Mouse (Mus musculus): ENCODE results near the gene Prkcz. TPM values are rescaled to one million over a fixed set of nuclear protein-coding genes. Genes with fewer than 3 reads are reported as not detected.

The Prkcz gene
- polyA plus RNA-seq, 1 experiment from 2014 or later, result 8.3 TPM

- WGBS, result 39% methylated on average over 24 of the region's 24 CpGs
- Histone ChIP-seq H3K9ac (no peak overlapping the region), H3K27me3 (replicated peaks) (no peaks in the 10 kb centered on the region), H3K4me1 (replicated peaks) (peaks cover 20% of the 10 kb centered on the region), H3K36me3 (no peaks in the 10 kb centered on the region), H3K4me3 (no peak overlapping the region), H3K9me3 (replicated peaks) (no peaks in the 10 kb centered on the region), H3K27ac (ENCODE audit: poor library complexity, severe bottlenecking) (no peak overlapping the region), H3K4me2 (no peak overlapping the region)
- no peak for ATAC-seq (ENCODE audit: insufficient number of reproducible peaks, low FRiP score)
Observed at GRCm38 (mm10) chr4:155306356-155307242, 54.6 kb downstream of the Prkcz start.

- Histone ChIP-seq H3K27ac (ENCODE audit: poor library complexity, severe bottlenecking) (no peak overlapping the region), H3K4me1 (replicated peaks) (peaks cover 20% of the 10 kb centered on the region), H3K27me3 (replicated peaks) (no peaks in the 10 kb centered on the region), H3K9me3 (replicated peaks) (no peaks in the 10 kb centered on the region), H3K9ac (no peak overlapping the region), H3K36me3 (no peaks in the 10 kb centered on the region), H3K4me2 (no peak overlapping the region), H3K4me3 (no peak overlapping the region)
- no peak for ATAC-seq (ENCODE audit: insufficient number of reproducible peaks, low FRiP score)
- WGBS, result 58% methylated on average over 8 of the region's 8 CpGs
Observed at GRCm38 (mm10) chr4:155305531-155306031, 55.6 kb downstream of the Prkcz start.

- WGBS, result 82% methylated on average over 7 of the region's 7 CpGs
- Histone ChIP-seq H3K27me3 (replicated peaks) (no peaks in the 10 kb centered on the region), H3K9ac (no peak overlapping the region), H3K36me3 (no peaks in the 10 kb centered on the region), H3K4me3 (no peak overlapping the region), H3K4me1 (replicated peaks) (peaks cover 20% of the 10 kb centered on the region), H3K27ac (ENCODE audit: poor library complexity, severe bottlenecking) (no peak overlapping the region), H3K4me2 (no peak overlapping the region), H3K9me3 (replicated peaks) (no peaks in the 10 kb centered on the region)
- no peak for ATAC-seq (ENCODE audit: insufficient number of reproducible peaks, low FRiP score)
Observed at GRCm38 (mm10) chr4:155304508-155305096, 56.6 kb downstream of the Prkcz start.

- ATAC-seq (ENCODE audit: insufficient number of reproducible peaks, low FRiP score), result no peak
Observed at GRCm38 (mm10) chr4:155301965-155302364, 59.2 kb downstream of the Prkcz start.

GRCm38 (mm10) chr4:155301098-155301447 lies 60.1 kb downstream of the Prkcz start:
- Histone ChIP-seq H3K4me1 (replicated peaks) (0 out of 2 replicates have a peak, but pooled peaks cover 6% of the 10 kb centered on the region), H3K4me2 (no peak overlapping the region), H3K9ac (no peak overlapping the region), H3K9me3 (replicated peaks) (no peaks in the 10 kb centered on the region), H3K4me3 (no peak overlapping the region), H3K27ac (ENCODE audit: poor library complexity, severe bottlenecking) (no peak overlapping the region), H3K27me3 (replicated peaks) (no peaks in the 10 kb centered on the region), H3K36me3 (no peaks in the 10 kb centered on the region)
- ATAC-seq (ENCODE audit: insufficient number of reproducible peaks, low FRiP score), result no peak
- WGBS, result 79% methylated on average over 7 of the region's 7 CpGs

More at GRCm38 (mm10) chr4:155301965-155302364, 59.2 kb downstream of the Prkcz start:
- no peak overlapping the region for H3K9ac ChIP-seq
- H3K4me2 ChIP-seq, result no peak overlapping the region
- no peak overlapping the region for H3K27ac ChIP-seq (ENCODE audit: poor library complexity, severe bottlenecking)
- H3K4me1 ChIP-seq (replicated peaks), result peaks cover 9% of the 10 kb centered on the region
- H3K27me3 ChIP-seq (replicated peaks), result no peaks in the 10 kb centered on the region
- no peaks in the 10 kb centered on the region for H3K9me3 ChIP-seq (replicated peaks)
- WGBS, result 30% methylated on average over 4 of the region's 4 CpGs
- H3K36me3 ChIP-seq, result no peaks in the 10 kb centered on the region
- H3K4me3 ChIP-seq, result no peak overlapping the region

GRCm38 (mm10) chr4:155300421-155301097 lies 60.6 kb downstream of the Prkcz start:
- 75% methylated on average over 21 of the region's 21 CpGs for WGBS
- no peak for ATAC-seq (ENCODE audit: insufficient number of reproducible peaks, low FRiP score)
- no peak overlapping the region for H3K9ac ChIP-seq

GRCm38 (mm10) chr4:155298826-155299225 lies 62.3 kb downstream of the Prkcz start:
- Histone ChIP-seq H3K27ac (ENCODE audit: poor library complexity, severe bottlenecking) (no peak overlapping the region), H3K27me3 (replicated peaks) (no peaks in the 10 kb centered on the region), H3K4me1 (replicated peaks) (0 out of 2 replicates have a peak, but pooled peaks cover 6% of the 10 kb centered on the region), H3K4me3 (no peak overlapping the region), H3K9me3 (replicated peaks) (no peaks in the 10 kb centered on the region), H3K4me2 (no peak overlapping the region), H3K9ac (no peak overlapping the region), H3K36me3 (no peaks in the 10 kb centered on the region)
- ATAC-seq (ENCODE audit: insufficient number of reproducible peaks, low FRiP score), result no peak
- 72% methylated on average over 4 of the region's 4 CpGs for WGBS

More at GRCm38 (mm10) chr4:155300421-155301097, 60.6 kb downstream of the Prkcz start:
- H3K36me3 ChIP-seq, result no peaks in the 10 kb centered on the region
- H3K9me3 ChIP-seq (replicated peaks), result no peaks in the 10 kb centered on the region
- no peak overlapping the region for H3K4me3 ChIP-seq
- 0 out of 2 replicates have a peak, but pooled peaks cover 6% of the 10 kb centered on the region for H3K4me1 ChIP-seq (replicated peaks)
- no peak overlapping the region for H3K27ac ChIP-seq (ENCODE audit: poor library complexity, severe bottlenecking)
- H3K4me2 ChIP-seq, result no peak overlapping the region
- no peaks in the 10 kb centered on the region for H3K27me3 ChIP-seq (replicated peaks)

- no peak overlapping the region for H3K4me2 ChIP-seq
- H3K4me1 ChIP-seq (replicated peaks), result 0 out of 2 replicates have a peak, but pooled peaks cover 4% of the 10 kb centered on the region
- H3K9ac ChIP-seq, result no peak overlapping the region
- H3K4me3 ChIP-seq, result no peak overlapping the region
- 51% methylated on average over 2 of the region's 2 CpGs for WGBS
- no peak overlapping the region for H3K27ac ChIP-seq (ENCODE audit: poor library complexity, severe bottlenecking)
- no peaks in the 10 kb centered on the region for H3K9me3 ChIP-seq (replicated peaks)
- no peak for ATAC-seq (ENCODE audit: insufficient number of reproducible peaks, low FRiP score)
- H3K27me3 ChIP-seq (replicated peaks), result no peaks in the 10 kb centered on the region
- H3K36me3 ChIP-seq, result no peaks in the 10 kb centered on the region
Observed at GRCm38 (mm10) chr4:155297057-155297456, 64.1 kb downstream of the Prkcz start.

GRCm38 (mm10) chr4:155295996-155296395 lies 65.2 kb downstream of the Prkcz start:
- WGBS, result 51% methylated on average over 4 of the region's 4 CpGs
- Histone ChIP-seq H3K4me3 (no peak overlapping the region), H3K9ac (no peak overlapping the region), H3K9me3 (replicated peaks) (no peaks in the 10 kb centered on the region), H3K27me3 (replicated peaks) (no peaks in the 10 kb centered on the region), H3K4me1 (replicated peaks) (0 out of 2 replicates have a peak, but pooled peaks cover 1% of the 10 kb centered on the region), H3K27ac (ENCODE audit: poor library complexity, severe bottlenecking) (no peak overlapping the region), H3K4me2 (no peak overlapping the region), H3K36me3 (no peaks in the 10 kb centered on the region)
- no peak for ATAC-seq (ENCODE audit: insufficient number of reproducible peaks, low FRiP score)

GRCm38 (mm10) chr4:155295026-155295590 lies 66.1 kb downstream of the Prkcz start:
- no peaks in the 10 kb centered on the region for H3K27me3 ChIP-seq (replicated peaks)
- H3K4me1 ChIP-seq (replicated peaks), result 0 out of 2 replicates have a peak, but pooled peaks cover 4% of the 10 kb centered on the region
- H3K36me3 ChIP-seq, result no peaks in the 10 kb centered on the region
- 69% methylated on average over 10 of the region's 10 CpGs for WGBS
- no peak overlapping the region for H3K4me3 ChIP-seq
- no peak overlapping the region for H3K4me2 ChIP-seq
- no peak overlapping the region for H3K9ac ChIP-seq
- H3K27ac ChIP-seq (ENCODE audit: poor library complexity, severe bottlenecking), result no peak overlapping the region
- ATAC-seq (ENCODE audit: insufficient number of reproducible peaks, low FRiP score), result no peak
- no peaks in the 10 kb centered on the region for H3K9me3 ChIP-seq (replicated peaks)
